Mouse (Mus musculus): ENCODE results near the gene Rufy2. TPM values are rescaled to one million over a fixed set of nuclear protein-coding genes. Genes with fewer than 3 reads are reported as not detected.
"Not testable (repeated sequence)": the region's sequence is repeated elsewhere in the genome, so short reads cannot be mapped to it uniquely, and the experiment has no call there.

The Rufy2 gene
- polyA plus RNA-seq, 2 experiments from 2014 or later, result 35.9 to 36.7 TPM

DNA sequence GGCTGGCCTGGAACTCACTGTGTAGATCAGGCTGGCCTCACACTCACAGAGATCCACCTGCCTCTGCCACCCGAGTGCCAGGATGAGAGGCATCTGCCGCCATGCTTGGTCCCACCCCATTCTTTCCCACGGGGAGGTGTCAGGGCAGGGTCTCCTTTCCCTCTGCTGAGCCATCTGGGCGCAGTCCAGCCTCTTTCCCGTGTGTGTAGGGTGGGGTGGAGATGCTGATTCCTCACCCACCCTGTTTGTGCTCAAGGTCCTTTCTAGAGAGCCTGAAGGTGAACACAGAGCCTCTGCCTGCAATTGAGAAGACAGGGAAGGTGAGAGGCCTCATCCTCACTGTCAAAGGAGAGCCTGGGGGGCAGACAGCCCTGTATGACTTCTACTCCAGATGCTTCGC lies 74.0 kb downstream of the Rufy2 start:
- ATAC-seq, result not testable (repeated sequence)

DNA sequence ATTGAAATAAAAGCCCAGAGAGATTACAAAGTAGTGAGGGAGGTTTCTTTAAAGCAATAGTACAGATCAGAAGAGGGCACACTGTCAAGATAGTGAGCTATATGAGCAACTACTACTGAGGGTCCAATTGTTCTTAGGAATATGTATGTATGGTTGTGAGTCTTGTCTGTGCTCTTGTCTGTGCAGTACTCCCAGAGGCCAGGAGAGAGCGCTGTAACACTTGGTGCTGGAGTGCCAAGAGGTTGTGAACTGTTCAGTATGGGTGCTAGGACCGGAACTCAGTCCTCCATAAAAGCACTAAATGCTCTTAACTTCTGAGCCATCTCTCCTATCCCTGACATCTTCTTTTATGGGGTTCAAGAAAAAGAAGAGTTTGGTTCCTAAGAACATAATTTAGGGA lies 74.6 kb downstream of the Rufy2 start:
- ATAC-seq, result no peak

DNA sequence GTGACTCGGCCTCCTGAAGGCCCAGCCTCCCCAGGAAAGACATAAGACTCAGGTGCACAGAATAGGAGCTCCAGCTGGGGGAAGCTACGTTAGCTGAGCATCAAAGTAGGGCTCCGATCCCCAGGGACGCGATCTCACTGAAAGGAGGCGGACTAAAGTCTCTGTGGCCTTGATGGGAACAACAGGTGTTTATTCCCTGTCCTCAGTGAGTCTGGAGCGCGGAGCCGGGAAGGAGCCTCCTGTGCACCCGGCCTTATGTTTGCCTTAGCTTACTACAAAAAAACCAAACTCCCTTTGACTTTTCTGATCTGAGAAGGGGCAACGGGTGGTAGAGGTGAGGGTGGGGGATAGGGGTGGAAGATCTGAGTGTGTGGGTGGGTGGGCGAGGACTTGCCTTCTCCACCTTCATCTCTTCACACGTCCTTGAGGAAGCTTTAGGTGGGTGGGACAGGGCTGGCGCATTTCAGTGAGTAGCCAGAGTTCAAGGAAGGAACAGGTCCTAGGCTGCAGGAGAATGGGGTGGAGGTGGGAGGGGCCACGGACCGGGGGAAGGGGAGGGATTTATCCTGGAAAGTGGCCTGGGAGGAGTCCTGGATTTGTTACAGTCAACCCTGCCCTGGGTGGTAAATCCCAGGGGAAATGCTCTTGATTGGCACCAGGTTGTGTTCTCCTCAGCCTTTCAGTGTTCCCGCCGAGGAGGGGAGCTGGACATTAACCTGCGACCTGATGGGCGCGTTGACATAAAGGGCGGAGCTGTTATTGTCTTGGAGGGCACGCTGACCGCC lies 77.1 kb downstream of the Rufy2 start:
- ATAC-seq, result no peak

GRCm38 (mm10) chr10:63059862-63060261 lies 79.8 kb downstream of the Rufy2 start, which contains the start of gene Pbld1:
Gene Pbld1, plus strand, starts transcription at chr10:63060162.
- no peak for ATAC-seq

- ATAC-seq, result no peak
Observed at GRCm38 (mm10) chr10:63060406-63060805, 80.4 kb downstream of the Rufy2 start.

DNA sequence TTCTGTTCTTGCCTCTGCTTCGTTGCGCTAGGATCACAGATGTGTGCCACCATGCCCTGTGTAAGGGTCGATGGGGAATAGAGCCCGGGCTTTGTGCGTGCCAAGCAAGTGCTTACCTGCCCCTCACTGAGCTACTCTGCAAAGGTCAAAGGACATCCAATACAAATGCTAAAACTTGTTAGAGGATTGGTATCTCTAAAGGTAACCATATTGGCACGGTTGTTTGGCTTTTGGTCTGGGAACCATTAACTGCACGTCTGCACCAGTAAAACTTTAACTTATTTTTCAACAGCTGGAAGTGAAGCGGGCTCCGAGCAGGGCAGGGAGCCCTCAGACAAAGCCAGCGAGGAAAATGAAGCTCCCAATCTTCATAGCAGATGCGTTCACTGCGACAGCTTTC lies 81.2 kb downstream of the Rufy2 start:
- ATAC-seq, result no peak

DNA sequence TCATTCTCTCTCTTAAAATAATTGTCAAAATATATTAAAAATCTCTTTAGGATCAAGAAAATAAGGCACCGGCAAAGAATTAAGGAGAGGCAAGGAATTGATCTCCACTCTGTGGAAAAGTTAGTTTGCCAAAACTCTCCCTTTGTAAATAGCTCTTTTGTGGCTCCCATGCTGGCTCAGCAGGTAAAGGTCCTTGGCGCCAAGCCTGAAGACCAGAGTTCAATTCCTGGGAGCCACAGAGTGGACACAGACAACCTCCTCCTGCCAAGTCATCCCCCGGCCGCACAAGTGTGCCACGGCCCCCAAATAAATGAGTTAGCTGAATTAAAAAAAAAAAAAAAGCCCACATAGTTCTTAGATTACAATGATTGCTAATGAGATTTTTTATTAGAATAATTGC lies 82.7 kb downstream of the Rufy2 start:
- no peak for ATAC-seq

DNA sequence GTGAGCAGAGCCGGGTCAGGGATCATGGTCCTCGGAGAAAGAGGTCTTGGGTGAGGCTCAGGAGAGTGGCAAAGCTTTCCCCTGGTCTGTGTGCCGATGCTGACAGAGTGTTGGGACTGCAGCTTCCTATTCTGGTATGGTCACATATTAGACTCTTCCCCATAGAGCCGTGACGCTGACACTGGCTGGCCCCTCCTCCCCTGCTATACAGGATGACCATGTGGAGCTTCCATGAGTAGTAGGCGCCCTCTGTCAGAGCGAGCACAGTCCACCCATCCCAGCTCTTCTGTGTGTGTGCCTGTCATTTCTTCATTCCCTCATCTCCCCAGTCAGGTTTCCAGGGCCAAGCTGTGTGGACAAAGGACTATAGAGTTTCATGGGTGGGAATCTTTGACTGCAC lies 83.3 kb downstream of the Rufy2 start:
- no peak for ATAC-seq

DNA sequence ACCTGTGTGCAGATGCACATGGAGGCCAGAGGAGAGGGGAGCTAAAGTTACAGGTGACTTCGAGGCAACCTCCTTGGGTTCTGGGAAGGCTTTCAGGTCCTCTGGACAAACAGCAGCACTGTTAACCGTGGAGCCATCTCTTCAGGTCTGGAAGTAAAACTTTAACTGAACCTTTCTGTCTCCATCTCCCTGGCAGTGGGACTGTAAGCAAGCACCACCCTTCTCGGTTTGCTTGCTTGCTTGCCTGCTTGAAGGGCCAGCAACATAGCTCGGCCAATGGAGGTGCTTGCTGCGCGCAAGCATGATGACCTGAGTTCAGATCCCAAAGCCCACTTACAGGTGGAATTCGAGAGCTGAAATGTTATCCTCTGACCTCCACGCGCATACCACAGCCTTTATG lies 84.5 kb downstream of the Rufy2 start:
- ATAC-seq, result no peak

- ATAC-seq, result no peak
Observed at GRCm38 (mm10) chr10:63065561-63065960, 85.5 kb downstream of the Rufy2 start.

- ATAC-seq, result peak; percentile 54
Observed at GRCm38 (mm10) chr10:63065988-63066387, 86.0 kb downstream of the Rufy2 start.

Other genes with a start within 250 kb of the Rufy2 start
- 100 to 1,000 TPM; 111 to 132 TPM for gene Ccar1, start 187.9 kb upstream of the Rufy2 start, polyA plus RNA-seq (2017; shearing (Covaris generic))
- 1 to 10 TPM; 5.1 to 6.3 TPM for gene Tet1, start 71.2 kb upstream of the Rufy2 start, polyA plus RNA-seq (2017; shearing (Covaris generic))
- gene Slc25a16, start 59.6 kb upstream of the Rufy2 start, polyA plus RNA-seq (2017; shearing (Covaris generic)), result 1 to 10 TPM; 3.2 to 3.5 TPM
- 1 to 10 TPM; 4.6 to 5.2 TPM for gene Dna2, start 33.2 kb upstream of the Rufy2 start, polyA plus RNA-seq (2017; shearing (Covaris generic))
- 10 to 100 TPM; 66.3 to 75.6 TPM for gene Hnrnph3, start 44.0 kb downstream of the Rufy2 start, polyA plus RNA-seq (2017; shearing (Covaris generic))
- gene Pbld2, start 44.1 kb downstream of the Rufy2 start, polyA plus RNA-seq (2017; shearing (Covaris generic)), result under 1 TPM in 1 of 2 experiments, not detected in 1; 0.44 TPM
- gene Pbld1, start 79.9 kb downstream of the Rufy2 start, polyA plus RNA-seq (2017; shearing (Covaris generic)), result not detected
- gene Atoh7, start 119.4 kb downstream of the Rufy2 start, polyA plus RNA-seq (2017; shearing (Covaris generic)), result not detected
- under 1 TPM in 1 of 2 experiments, not detected in 1; 0.12 TPM for gene Mypn, start 223.7 kb downstream of the Rufy2 start, polyA plus RNA-seq (2017; shearing (Covaris generic))

Measured in activated CD4-positive, CD25-positive, alpha-beta regulatory T cell, adult 4 months (primary cell).